Mouse (Mus musculus): ENCODE measurements around the gene Vmn1r233. TPM values are rescaled to one million over a fixed set of nuclear protein-coding genes. Genes with fewer than 3 reads are reported as not detected.

The Vmn1r233 gene
- not detected for total RNA-seq (2022)

- DNase-seq (ENCODE audit: low spot score in 2 of 2): no peak
Observed at GRCm38 (mm10) chr17:20996364-20996763, at the start of gene Vmn1r233. TSS of gene Vmn1r233 (minus strand) at chr17:20996464.

GRCm38 (mm10) chr17:21018410-21019080 lies 22.3 kb upstream of the Vmn1r233 start:
- DNase-seq (ENCODE audit: low spot score in 2 of 2): no peak

GRCm38 (mm10) chr17:21009726-21010125 lies 13.5 kb upstream of the Vmn1r233 start:
- DNase-seq (ENCODE audit: low spot score in 2 of 2): no peak

- peak; percentile 87 to 91 for DNase-seq (ENCODE audit: low spot score in 2 of 2)
Observed at GRCm38 (mm10) chr17:21008382-21009331, 12.4 kb upstream of the Vmn1r233 start, which contains the start of gene Zfp160. TSS of gene Zfp160 (plus strand) at chr17:21008903.

- DNase-seq (ENCODE audit: low spot score in 2 of 2): no peak
Observed at GRCm38 (mm10) chr17:20993716-20994115, 2.5 kb downstream of the Vmn1r233 start.

GRCm38 (mm10) chr17:20966681-20967080 lies 29.6 kb downstream of the Vmn1r233 start:
- no peak for DNase-seq (ENCODE audit: low spot score in 2 of 2)

GRCm38 (mm10) chr17:20965421-20965820 lies 30.8 kb downstream of the Vmn1r233 start:
- no peak for DNase-seq (ENCODE audit: low spot score in 2 of 2)

GRCm38 (mm10) chr17:20960386-20960785 lies 35.9 kb downstream of the Vmn1r233 start:
- DNase-seq (ENCODE audit: low spot score in 2 of 2): no peak

GRCm38 (mm10) chr17:20946636-20947035 lies 49.6 kb downstream of the Vmn1r233 start:
- no peak for DNase-seq (ENCODE audit: low spot score in 2 of 2)

- DNase-seq (ENCODE audit: low spot score in 2 of 2): no peak
Observed at GRCm38 (mm10) chr17:20946026-20946565, 50.2 kb downstream of the Vmn1r233 start.

- peak; percentile 99 to 100 for DNase-seq (ENCODE audit: low spot score in 2 of 2)
Observed at GRCm38 (mm10) chr17:20944985-20945891, 51.0 kb downstream of the Vmn1r233 start, which contains the start of gene Ppp2r1a. TSS of gene Ppp2r1a (plus strand) at chr17:20945311.

GRCm38 (mm10) chr17:20944226-20944625 lies 52.0 kb downstream of the Vmn1r233 start:
- no peak for DNase-seq (ENCODE audit: low spot score in 2 of 2)

Other genes starting within 250 kb of the Vmn1r233 start
- gene Vmn1r228, start 210.3 kb downstream of the Vmn1r233 start, total RNA-seq (2022): under 1 TPM in 1 of 4 experiments, not detected in 3; 0.08 TPM
- gene Vmn1r229, start 184.9 kb downstream of the Vmn1r233 start, total RNA-seq (2022): under 1 TPM; 0.02 to 0.09 (median 0.06) TPM
- not detected for gene Vmn1r230, start 156.0 kb downstream of the Vmn1r233 start, total RNA-seq (2022)
- not detected for gene Vmn1r231, start 91.4 kb downstream of the Vmn1r233 start, total RNA-seq (2022)
- gene Vmn1r232, start 76.8 kb downstream of the Vmn1r233 start, total RNA-seq (2022): not detected
- gene Ppp2r1a, start 51.2 kb downstream of the Vmn1r233 start, total RNA-seq (2022): 100 to 1,000 TPM; 510 to 549 (median 533) TPM
- gene Zfp160, start 12.4 kb upstream of the Vmn1r233 start, total RNA-seq (2022): 10 to 100 TPM; 19.7 to 24.2 (median 21.4) TPM
- gene Vmn1r234, start 229.6 kb upstream of the Vmn1r233 start, total RNA-seq (2022): not detected